Mouse (Mus musculus) large intestine, adult 2 months (tissue): Measurements from ENCODE around the gene Spata2l. TPM values are rescaled to one million over a fixed set of nuclear protein-coding genes. Genes with fewer than 3 reads are reported as not detected.
"Not testable (repeated sequence)": the region's sequence is repeated elsewhere in the genome, so short reads cannot be mapped to it uniquely, and the experiment has no call there.

Experiments used
- DNase-seq: peaks from one replicate; pipeline ENCODE4 v3.0.0-alpha.2; 2012; ENCODE audit warnings: low read depth, low spot score
- WGBS: fragments of 180-500 bp; shearing (Covaris S2); methylation state at CpG from one replicate; pipeline ENCODE4 v1.1.7; 2018; 5-methylcytosine and 5-hydroxymethylcytosine counted together
- polyA plus RNA-seq: library from polyadenylated mRNA; depleted of rRNA; stranded (reverse); fragments of >200 nt; gene quantifications from 2 replicates; pipeline ENCODE4 v1.2.3, GENCODE M21; 2012; rRNA removed

The Spata2l gene
- 7.8 and 9.0 TPM in 2 replicates for polyA plus RNA-seq

GRCm38 (mm10) chr8:123235520-123236497 lies at the start of gene Spata2l:
Gene Spata2l, minus strand, starts transcription at chr8:123236233.
- peak; percentile 68 for DNase-seq
- WGBS = under 1% methylated on average over 57 of the region's 57 CpGs

GRCm38 (mm10) chr8:123284493-123284892 lies 48.5 kb upstream of the Spata2l start:
- no peak for DNase-seq
- WGBS = 83% methylated on average over 5 of the region's 5 CpGs

- peak; percentile 35 for DNase-seq
- 56% methylated on average over 7 of the region's 7 CpGs for WGBS
Measured at GRCm38 (mm10) chr8:123283991-123284390, 48.0 kb upstream of the Spata2l start.

GRCm38 (mm10) chr8:123282994-123283393 lies 47.0 kb upstream of the Spata2l start:
- 88% methylated on average over 5 of the region's 6 CpGs for WGBS

GRCm38 (mm10) chr8:123280302-123281094 lies 44.5 kb upstream of the Spata2l start:
- WGBS = 89% methylated on average over 13 of the region's 13 CpGs

More at GRCm38 (mm10) chr8:123282994-123283393, 47.0 kb upstream of the Spata2l start:
- not testable (repeated sequence) for DNase-seq

GRCm38 (mm10) chr8:123279828-123280227 lies 43.8 kb upstream of the Spata2l start:
- no peak for DNase-seq
- 85% methylated on average over 4 of the region's 4 CpGs for WGBS

More at GRCm38 (mm10) chr8:123280302-123281094, 44.5 kb upstream of the Spata2l start:
- DNase-seq = no peak

GRCm38 (mm10) chr8:123278445-123278844 lies 42.4 kb upstream of the Spata2l start:
- DNase-seq = no peak
- 50% methylated on average over 7 of the region's 7 CpGs for WGBS

GRCm38 (mm10) chr8:123275096-123275495 lies 39.1 kb upstream of the Spata2l start:
- DNase-seq = no peak
- WGBS = 94% methylated on average over 12 of the region's 12 CpGs

GRCm38 (mm10) chr8:123274447-123274846 lies 38.4 kb upstream of the Spata2l start:
- no peak for DNase-seq
- WGBS = 87% methylated on average over 5 of the region's 5 CpGs

GRCm38 (mm10) chr8:123271901-123272300 lies 35.9 kb upstream of the Spata2l start:
- DNase-seq = no peak
- 50% methylated on average over 4 of the region's 4 CpGs for WGBS

- DNase-seq = no peak
- WGBS = 79% methylated on average over 10 of the region's 10 CpGs
Measured at GRCm38 (mm10) chr8:123271147-123271546, 35.1 kb upstream of the Spata2l start.

- DNase-seq = no peak
Measured at GRCm38 (mm10) chr8:123267926-123268656, 32.1 kb upstream of the Spata2l start.

GRCm38 (mm10) chr8:123257593-123257992 lies 21.6 kb upstream of the Spata2l start:
- 92% methylated on average over 8 of the region's 8 CpGs for WGBS
- DNase-seq = not testable (repeated sequence)

More at GRCm38 (mm10) chr8:123267926-123268656, 32.1 kb upstream of the Spata2l start:
- WGBS = 79% methylated on average over 14 of the region's 14 CpGs

- 91% methylated on average over 3 of the region's 3 CpGs for WGBS
Measured at GRCm38 (mm10) chr8:123257114-123257513, 21.1 kb upstream of the Spata2l start.

GRCm38 (mm10) chr8:123255170-123255569 lies 19.1 kb upstream of the Spata2l start:
- DNase-seq = no peak
- WGBS = 55% methylated on average over 6 of the region's 6 CpGs

More at GRCm38 (mm10) chr8:123257114-123257513, 21.1 kb upstream of the Spata2l start:
- no peak for DNase-seq

GRCm38 (mm10) chr8:123254099-123254885 lies 18.3 kb upstream of the Spata2l start, which contains the start of the genes Zfp276 and Vps9d1:
Gene Zfp276, plus strand, starts transcription at chr8:123254195.
Gene Vps9d1, minus strand, starts transcription at chr8:123254348.
- WGBS = under 1% methylated on average over 98 of the region's 99 CpGs
- no peak for DNase-seq

GRCm38 (mm10) chr8:123253451-123254098 lies 17.5 kb upstream of the Spata2l start:
- under 1% methylated on average over 40 of the region's 40 CpGs for WGBS
- no peak for DNase-seq

- 26% methylated on average over 4 of the region's 4 CpGs for WGBS
Measured at GRCm38 (mm10) chr8:123252925-123253324, 16.9 kb upstream of the Spata2l start.

More at GRCm38 (mm10) chr8:123252925-123253324, 16.9 kb upstream of the Spata2l start:
- DNase-seq = no peak
